Mouse (Mus musculus): Measurements from ENCODE around the gene Xpr1.

- TF ChIP-seq CTCF (IDR thresholded peaks at IDR 0.05; ENCODE audit: extremely low read depth, insufficient read length, insufficient replicate concordance, low read depth, low read length) (no peak), POLR2A (IDR thresholded peaks at IDR 0.05; ENCODE audit: low read depth, low read length) (no peak)
These were observed 164.1 kb downstream of the Xpr1 start for GRCm38 (mm10) chr1:155253126-155253525.

Data from small intestine, adult 2 months (tissue).